ENCODE assay signal across 18 mouse cellular contexts in genomic region chr1:152550544-152550943, GRCm38 (mm10).
A peak's percentile ranks its signal among the peaks of the same experiment; 100 is the strongest.
DNase-seq lines count a peak whose midpoint lies in the region; ATAC-seq lines count a peak whose summit lies in the region.
"Had no signal": no experiment of that assay in that cellular context is flagged by ENCODE, and none has a peak within 500 bp of the region (broad histone marks: within the 10 kb centered on the region; RNA-seq: fewer than 3 reads in every experiment).

No protein-coding gene starts in this region.

- WGBS in embryonic facial prominence, embryonic 12.5 days: 59% methylated on average over 2 of the region's 2 CpGs
- 78% methylated on average over 2 of the region's 2 CpGs for WGBS in embryonic facial prominence, embryonic 10.5 days
- 66% methylated on average over 2 of the region's 2 CpGs for WGBS in kidney, embryonic 16.5 days
- WGBS in embryonic facial prominence, embryonic 15.5 days: 51% methylated on average over 2 of the region's 2 CpGs

- 0 out of 2 replicates have a peak overlapping the region, but pooled peaks have one; percentile 27 for H3K27ac ChIP-seq in embryonic facial prominence, embryonic 12.5 days
- H3K27ac ChIP-seq in embryonic facial prominence, embryonic 10.5 days (replicated peaks): no peak overlapping the region
- H3K27ac ChIP-seq in kidney, embryonic 16.5 days (ENCODE audit: low read length): peak overlapping the region; percentile 93; the same call in 1 of the 2 replicates
- peak overlapping the region; percentile 48; the same call in 1 of the 2 replicates for H3K27ac ChIP-seq in embryonic facial prominence, embryonic 15.5 days (replicated peaks)
- H3K27ac ChIP-seq: liver, embryonic 13.5 days; macrophage had no signal

- ATAC-seq in embryonic facial prominence, embryonic 12.5 days (ENCODE audit: insufficient number of reproducible peaks, insufficient read depth, low FRiP score, low TSS enrichment): no peak
- ATAC-seq in kidney, embryonic 16.5 days (ENCODE audit: low FRiP score, low TSS enrichment): peak; percentile 49
- ATAC-seq in embryonic facial prominence, embryonic 15.5 days (ENCODE audit: insufficient number of reproducible peaks, low FRiP score, low TSS enrichment, low read depth): no peak
- ATAC-seq in megakaryocyte progenitor cell, adult 5-6 weeks (replicated peaks; ENCODE audit: poor library complexity): no peak
- ATAC-seq: forebrain, postnatal 0 days; Patski had no signal

- no peak overlapping the region for H3K4me3 ChIP-seq in embryonic facial prominence, embryonic 12.5 days
- no peak overlapping the region for H3K4me3 ChIP-seq in embryonic facial prominence, embryonic 10.5 days
- no peak overlapping the region for H3K4me3 ChIP-seq in kidney, embryonic 16.5 days (ENCODE audit: low read length)
- H3K4me3 ChIP-seq in embryonic facial prominence, embryonic 15.5 days (replicated peaks): no peak overlapping the region
- H3K4me3 ChIP-seq: liver, embryonic 13.5 days had no signal

- no peak for DNase-seq in embryonic facial prominence, embryonic 10.5 days (ENCODE audit: low spot score)
- DNase-seq in kidney, adult 11 months: no peak
- DNase-seq in mesoderm, embryonic 11.5 days (ENCODE audit: low read depth, low spot score): peak; percentile 67
- DNase-seq in cerebellum, postnatal 25 days: no peak
- DNase-seq: cerebellum, adult 11-12 months; forebrain, postnatal 0 days; gastrocnemius, postnatal 10 days; kidney, adult 9 months; liver, embryonic 13.5 days; midbrain, embryonic 14.5 days; right cerebral cortex, adult 18-20 months; spleen, adult 18-20 months had no signal

- H3K9ac ChIP-seq in embryonic facial prominence, embryonic 12.5 days: no peak overlapping the region
- H3K9ac ChIP-seq in kidney, embryonic 16.5 days (replicated peaks; ENCODE audit: low read length): no peak overlapping the region
- H3K9ac ChIP-seq in embryonic facial prominence, embryonic 15.5 days: no peak overlapping the region
- H3K9ac ChIP-seq: forebrain, postnatal 0 days; liver, embryonic 13.5 days had no signal

- peaks cover 28% of the 10 kb centered on the region for H3K4me1 ChIP-seq in embryonic facial prominence, embryonic 12.5 days
- H3K4me1 ChIP-seq in embryonic facial prominence, embryonic 10.5 days: peaks cover 4% of the 10 kb centered on the region; the same call in 1 of the 2 replicates
- peaks cover 51% of the 10 kb centered on the region for H3K4me1 ChIP-seq in kidney, embryonic 16.5 days (ENCODE audit: insufficient read depth, low read length)
- peaks cover 8% of the 10 kb centered on the region for H3K4me1 ChIP-seq in embryonic facial prominence, embryonic 15.5 days
- H3K4me1 ChIP-seq: liver, embryonic 13.5 days had no signal

- H3K4me2 ChIP-seq in embryonic facial prominence, embryonic 12.5 days (replicated peaks): no peak overlapping the region
- H3K4me2 ChIP-seq in kidney, embryonic 16.5 days (replicated peaks; ENCODE audit: low read depth, low read length): no peak overlapping the region
- no peak overlapping the region for H3K4me2 ChIP-seq in embryonic facial prominence, embryonic 15.5 days (replicated peaks)
- H3K4me2 ChIP-seq: liver, embryonic 13.5 days had no signal

- peaks cover 20% of the 10 kb centered on the region for H3K36me3 ChIP-seq in embryonic facial prominence, embryonic 12.5 days
- H3K36me3 ChIP-seq in embryonic facial prominence, embryonic 10.5 days (replicated peaks): peaks cover 82% of the 10 kb centered on the region
- H3K36me3 ChIP-seq in kidney, embryonic 16.5 days (ENCODE audit: insufficient read depth, low read length): peaks cover 32% of the 10 kb centered on the region
- H3K36me3 ChIP-seq in embryonic facial prominence, embryonic 15.5 days: peaks cover 22% of the 10 kb centered on the region

- no peaks in the 10 kb centered on the region for H3K9me3 ChIP-seq in embryonic facial prominence, embryonic 12.5 days
- H3K9me3 ChIP-seq in embryonic facial prominence, embryonic 10.5 days: no peaks in the 10 kb centered on the region
- no peaks in the 10 kb centered on the region for H3K9me3 ChIP-seq in kidney, embryonic 16.5 days (ENCODE audit: low read length)
- H3K9me3 ChIP-seq in embryonic facial prominence, embryonic 15.5 days (replicated peaks): no peaks in the 10 kb centered on the region
- H3K9me3 ChIP-seq: liver, embryonic 13.5 days had no signal

- no peaks in the 10 kb centered on the region for H3K27me3 ChIP-seq in embryonic facial prominence, embryonic 12.5 days
- H3K27me3 ChIP-seq in embryonic facial prominence, embryonic 10.5 days (replicated peaks; ENCODE audit: low read depth, poor library complexity, severe bottlenecking): no peaks in the 10 kb centered on the region
- no peaks in the 10 kb centered on the region for H3K27me3 ChIP-seq in kidney, embryonic 16.5 days (ENCODE audit: insufficient read depth, low read length)
- no peaks in the 10 kb centered on the region for H3K27me3 ChIP-seq in embryonic facial prominence, embryonic 15.5 days
- H3K27me3 ChIP-seq: liver, embryonic 13.5 days; Patski had no signal
